Mouse (Mus musculus) kidney, postnatal 0 days (tissue): ENCODE measurements around the gene Sdk1. TPM values are rescaled to one million over a fixed set of nuclear protein-coding genes. Genes with fewer than 3 reads are reported as not detected.

Source experiments
- ATAC-seq: fragments of 200-750 bp; cut with Nextera tagmentation; replicated peaks from 2 replicates; pipeline ENCODE4 v1.8.0; 2017; ENCODE audit warnings: low read depth, moderate number of reproducible peaks, moderate TSS enrichment, moderate library complexity; ENCODE audit not compliant: low FRiP score
- DNase-seq: peaks from one replicate; pipeline ENCODE4 v3.0.0-alpha.2; 2016; ENCODE audit warnings: low spot score
- H3K27ac ChIP-seq: fragments of 300-500 bp; sonication (generic); 2 replicates; pipeline ENCODE4 v1.5.1; 2014; ENCODE audit warnings: mild to moderate bottlenecking
- H3K27me3 ChIP-seq: fragments of 300-500 bp; sonication (generic); 2 replicates; pipeline ENCODE4 v1.6.1; 2014; ENCODE audit warnings: low read length, mixed read lengths; ENCODE audit not compliant: insufficient read depth
- H3K36me3 ChIP-seq: fragments of 300-500 bp; sonication (generic); 2 replicates; pipeline ENCODE4 v1.6.1; 2014; ENCODE audit warnings: low read length, mixed read lengths; ENCODE audit not compliant: insufficient read depth
- H3K4me1 ChIP-seq: fragments of 300-500 bp; sonication (generic); replicated peaks from 2 replicates; pipeline ENCODE4 v1.6.1; 2014; ENCODE audit warnings: antibody characterized with exemption, low read length, mixed read lengths; ENCODE audit not compliant: insufficient read depth
- H3K4me2 ChIP-seq: fragments of 300-500 bp; sonication (generic); 2 replicates; pipeline ENCODE4 v1.6.1; 2014; ENCODE audit warnings: mild to moderate bottlenecking, low read length, moderate library complexity, mixed read lengths
- H3K4me3 ChIP-seq: fragments of 300-500 bp; sonication (generic); replicated peaks from 2 replicates; pipeline ENCODE4 v1.5.1; 2014; ENCODE audit warnings: low read depth, low read length
- H3K9ac ChIP-seq: fragments of 300-500 bp; sonication (generic); 2 replicates; pipeline ENCODE4 v1.6.1; 2014; ENCODE audit warnings: low read depth, low read length
- H3K9me3 ChIP-seq: fragments of 300-500 bp; sonication (generic); replicated peaks from 2 replicates; pipeline ENCODE4 v1.6.1; 2016; ENCODE audit warnings: low read length, inconsistent platforms, mixed read lengths
- CTCF ChIP-seq: IDR thresholded peaks from 2 replicates; pipeline ENCODE4 v1.5.1; 2016; ENCODE audit warnings: antibody characterized with exemption, low read depth, mild to moderate bottlenecking, moderate library complexity
- WGBS: fragments of 180-500 bp; shearing (Covaris S2); extraction: QIAGEN DNeasy Blood & Tissue Kit; methylation state at CpG from one replicate; pipeline ENCODE4 v1.1.7; 2014; 5-methylcytosine and 5-hydroxymethylcytosine counted together
- polyA plus RNA-seq: library from polyadenylated mRNA; unstranded; fragments of >200 nt; fragmentation: Nextera tagmentation; extraction: Ambion mirVana; gene quantifications from 2 replicates; pipeline ENCODE4 v1.2.1, GENCODE M21; 2015

Gene Sdk1
- polyA plus RNA-seq, 1 experiment from 2014 or later = 2.1 TPM

DNA sequence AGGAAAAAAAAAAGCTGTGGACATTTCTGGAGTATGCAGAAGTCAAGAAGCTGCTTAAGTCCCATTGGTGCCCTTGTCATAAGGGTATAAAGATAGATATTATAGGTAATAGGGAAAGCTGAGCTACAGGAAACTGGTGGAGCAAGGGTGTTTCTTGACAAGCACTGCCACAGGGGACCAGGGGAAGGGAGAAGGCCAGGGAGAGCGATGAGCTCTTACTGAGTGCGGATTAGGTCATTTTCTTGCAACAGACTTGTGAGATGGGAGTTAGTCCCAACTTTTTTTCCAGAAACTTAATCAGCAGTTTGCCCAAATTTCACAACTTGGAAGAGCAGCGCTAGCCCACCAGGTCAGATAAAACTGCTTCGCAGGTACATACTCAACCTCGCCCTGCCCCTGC, 1.9 kb upstream of the Sdk1 start:
- Histone ChIP-seq H3K36me3 (no peaks in the 10 kb centered on the region), H3K4me1 (peaks cover 19% of the 10 kb centered on the region), H3K9me3 (no peaks in the 10 kb centered on the region), H3K4me3 (no peak overlapping the region), H3K27me3 (peaks cover 17% of the 10 kb centered on the region; the same call in 1 of the 2 replicates), H3K27ac (no peak overlapping the region), H3K9ac (no peak overlapping the region), H3K4me2 (no peak overlapping the region)
- 38% methylated on average over 5 of the region's 5 CpGs for whole genome bisulfite sequencing
- TF ChIP-seq CTCF = no peak
- DNase-seq (no peak), ATAC-seq (no peak)

DNA sequence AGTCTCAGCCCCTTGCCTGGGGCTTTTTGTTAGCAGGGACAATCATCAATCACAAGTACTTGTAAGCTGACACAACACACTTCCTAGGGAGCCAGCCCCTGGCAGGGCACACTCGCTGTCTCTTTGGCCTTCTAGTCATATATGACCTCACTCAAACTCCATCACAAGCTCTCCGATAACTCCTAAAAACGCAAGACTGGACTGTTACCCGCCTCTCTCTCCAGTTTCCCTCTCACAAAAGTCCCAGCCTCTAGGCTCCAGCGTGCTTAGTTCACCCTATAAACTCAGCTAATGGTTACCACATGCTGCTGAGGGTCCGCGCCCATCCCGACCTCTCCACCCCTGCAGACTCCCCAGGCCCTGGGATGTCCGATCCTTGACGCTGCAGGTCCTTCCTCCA, 849 bp upstream of the Sdk1 start:
- Histone ChIP-seq H3K36me3 (no peaks in the 10 kb centered on the region), H3K4me2 (peak overlapping the region; percentile 97), H3K4me3 (peak overlapping the region; percentile 66), H3K9ac (0 out of 2 replicates have a peak overlapping the region, but pooled peaks have one; percentile 20), H3K27ac (no peak overlapping the region), H3K9me3 (no peaks in the 10 kb centered on the region), H3K4me1 (peaks cover 19% of the 10 kb centered on the region), H3K27me3 (peaks cover 17% of the 10 kb centered on the region; the same call in 1 of the 2 replicates)
- no peak for ATAC-seq
- under 1% methylated on average over 10 of the region's 10 CpGs for WGBS
- TF ChIP-seq CTCF = no peak
- peak; percentile 18 for DNase-seq

DNA sequence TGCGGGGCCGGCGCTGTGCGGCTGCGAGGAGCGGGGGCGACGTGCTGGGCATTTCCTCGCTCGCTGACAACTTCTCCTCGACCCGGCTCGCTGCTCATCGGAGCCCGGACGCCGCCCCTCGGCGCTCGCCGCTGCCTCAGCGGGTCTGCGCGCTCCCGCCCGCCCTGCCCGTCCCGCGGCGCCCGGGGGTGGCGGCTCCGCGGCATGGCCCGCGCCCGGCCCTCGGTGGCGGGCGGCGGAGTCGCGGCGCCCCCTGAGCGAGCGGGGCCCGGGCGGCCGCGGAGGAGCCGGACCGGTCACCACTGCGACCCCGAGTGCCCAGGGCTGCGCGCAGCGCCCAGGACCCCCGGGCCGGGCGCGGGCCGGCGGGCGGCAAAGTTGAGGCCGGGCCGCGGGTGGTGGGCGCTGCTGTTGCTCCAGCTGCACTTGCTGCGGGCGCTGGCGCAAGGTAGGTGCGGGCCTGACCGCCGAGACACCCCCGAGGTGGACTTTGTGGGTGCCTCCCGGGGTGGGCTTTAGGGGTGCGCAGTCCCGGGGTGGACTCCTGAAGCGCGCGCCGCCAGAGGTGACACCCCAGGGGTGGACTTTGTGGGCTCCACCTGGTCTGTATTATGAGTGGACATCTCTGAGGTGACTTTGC, 475 bp downstream of the Sdk1 start:
- no peak for TF ChIP-seq CTCF
- Histone ChIP-seq H3K4me2 (peak overlapping the region; percentile 97), H3K27me3 (peaks cover 17% of the 10 kb centered on the region; the same call in 1 of the 2 replicates), H3K4me1 (peaks cover 19% of the 10 kb centered on the region), H3K27ac (no peak overlapping the region), H3K9me3 (no peaks in the 10 kb centered on the region), H3K4me3 (peak overlapping the region; percentile 66), H3K9ac (peak overlapping the region; percentile 75), H3K36me3 (no peaks in the 10 kb centered on the region)
- WGBS = under 1% methylated on average over 56 of the region's 82 CpGs
- ATAC-seq (peak; percentile 8; the same call in 1 of the 2 replicates), DNase-seq (no peak)

DNA sequence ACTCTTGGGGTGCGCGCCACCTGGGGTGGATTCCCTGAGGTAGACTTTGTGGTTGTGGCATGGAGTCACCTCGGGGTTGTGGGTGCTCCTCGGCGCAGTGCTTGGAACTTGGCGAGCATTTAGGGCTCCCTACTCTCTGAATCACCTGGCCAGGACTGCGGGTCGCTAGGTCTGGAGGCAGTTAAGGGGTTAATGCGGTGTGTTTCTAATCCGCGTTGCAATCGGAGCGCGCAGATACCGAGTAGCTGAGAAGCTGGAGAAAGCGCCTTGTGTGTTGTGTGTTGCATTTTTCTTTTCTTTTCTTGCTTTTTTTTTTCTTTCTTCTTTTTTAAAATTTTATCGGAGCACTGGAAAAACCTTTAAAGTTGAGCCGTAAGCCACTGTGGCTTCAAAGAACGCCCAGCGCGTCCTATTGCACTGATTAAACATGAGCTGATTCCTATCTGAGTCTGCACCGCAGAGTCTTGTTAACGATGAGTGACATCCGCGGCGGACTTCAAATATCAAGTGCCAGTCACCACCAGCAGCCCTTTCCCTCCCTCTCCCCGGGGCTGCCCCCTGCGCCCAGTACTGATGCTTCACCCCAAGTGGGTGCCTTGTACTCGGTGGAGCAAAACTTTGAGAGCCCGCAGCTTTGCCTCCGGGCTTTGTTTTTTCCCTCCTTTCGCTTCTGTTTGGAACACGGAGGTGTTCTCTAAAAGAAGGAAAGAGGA, 2.1 kb downstream of the Sdk1 start:
- Histone ChIP-seq H3K4me1 (peaks cover 19% of the 10 kb centered on the region), H3K27me3 (peaks cover 17% of the 10 kb centered on the region; the same call in 1 of the 2 replicates), H3K4me3 (peak overlapping the region; percentile 66), H3K9me3 (no peaks in the 10 kb centered on the region), H3K36me3 (no peaks in the 10 kb centered on the region), H3K4me2 (peak overlapping the region; percentile 97), H3K27ac (no peak overlapping the region), H3K9ac (no peak overlapping the region)
- TF ChIP-seq CTCF = no peak
- ATAC-seq (no peak), DNase-seq (peak; percentile 15)
- WGBS = 3% methylated on average over 33 of the region's 33 CpGs

DNA sequence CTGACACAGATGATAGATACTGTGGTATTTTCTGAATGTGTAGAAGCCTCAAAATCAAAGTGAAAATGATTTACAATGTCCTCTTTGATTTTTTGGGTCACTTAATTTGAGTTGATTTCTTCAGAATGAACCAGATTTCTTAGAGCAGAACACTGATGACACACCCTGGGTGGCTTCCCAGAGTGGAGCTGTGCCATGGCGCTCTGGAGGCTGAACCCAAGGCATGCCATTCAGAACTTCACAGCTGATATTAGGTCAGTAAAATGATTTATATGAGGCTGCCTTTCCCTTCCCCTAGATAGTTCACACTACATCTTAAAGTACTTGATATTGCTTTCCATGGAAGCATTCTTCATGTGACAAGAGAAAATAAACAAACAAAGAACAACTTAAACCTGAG, 23.0 kb downstream of the Sdk1 start:
- Histone ChIP-seq H3K9me3 (no peaks in the 10 kb centered on the region), H3K9ac (no peak overlapping the region), H3K36me3 (no peaks in the 10 kb centered on the region), H3K4me2 (no peak overlapping the region), H3K4me3 (no peak overlapping the region), H3K27ac (no peak overlapping the region), H3K4me1 (no peaks in the 10 kb centered on the region), H3K27me3 (no peaks in the 10 kb centered on the region)
- TF ChIP-seq CTCF = no peak
- DNase-seq = no peak
- WGBS = 83% methylated on average over 1 of the region's 1 CpGs
- ATAC-seq = no peak

DNA sequence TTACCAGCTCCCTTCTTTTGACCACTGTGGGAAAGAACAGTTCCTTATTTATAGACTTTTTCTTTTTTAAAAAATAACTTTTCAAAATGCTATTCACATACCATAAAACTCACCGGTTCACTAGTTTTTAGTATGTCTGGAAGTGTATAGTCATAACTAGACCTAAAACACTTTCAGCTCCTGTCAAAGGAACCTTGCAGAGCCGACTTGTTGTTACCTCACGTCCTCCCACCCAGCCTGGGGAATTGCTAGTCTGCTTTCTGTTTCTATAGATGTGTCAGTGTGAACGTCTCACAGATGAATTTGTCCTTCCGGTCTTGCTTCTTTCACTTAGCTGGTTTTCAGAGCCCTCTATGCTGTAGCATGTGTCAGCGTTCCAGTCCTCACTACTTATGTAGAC, 35.8 kb downstream of the Sdk1 start:
- Histone ChIP-seq H3K9me3 (no peaks in the 10 kb centered on the region), H3K4me1 (no peaks in the 10 kb centered on the region), H3K27ac (no peak overlapping the region), H3K27me3 (no peaks in the 10 kb centered on the region), H3K4me2 (no peak overlapping the region), H3K36me3 (no peaks in the 10 kb centered on the region), H3K9ac (no peak overlapping the region), H3K4me3 (no peak overlapping the region)
- TF ChIP-seq CTCF = no peak
- ATAC-seq (no peak), DNase-seq (no peak)
- 81% methylated on average over 6 of the region's 6 CpGs for WGBS
